Mouse (Mus musculus): ENCODE measurements around the gene Dao.

The Dao gene

GRCm38 (mm10) chr5:113983541-113983940 is 20.0 kb upstream of the Dao start:
- DNase-seq (ENCODE audit: low read depth, low spot score) = no peak

DNA sequence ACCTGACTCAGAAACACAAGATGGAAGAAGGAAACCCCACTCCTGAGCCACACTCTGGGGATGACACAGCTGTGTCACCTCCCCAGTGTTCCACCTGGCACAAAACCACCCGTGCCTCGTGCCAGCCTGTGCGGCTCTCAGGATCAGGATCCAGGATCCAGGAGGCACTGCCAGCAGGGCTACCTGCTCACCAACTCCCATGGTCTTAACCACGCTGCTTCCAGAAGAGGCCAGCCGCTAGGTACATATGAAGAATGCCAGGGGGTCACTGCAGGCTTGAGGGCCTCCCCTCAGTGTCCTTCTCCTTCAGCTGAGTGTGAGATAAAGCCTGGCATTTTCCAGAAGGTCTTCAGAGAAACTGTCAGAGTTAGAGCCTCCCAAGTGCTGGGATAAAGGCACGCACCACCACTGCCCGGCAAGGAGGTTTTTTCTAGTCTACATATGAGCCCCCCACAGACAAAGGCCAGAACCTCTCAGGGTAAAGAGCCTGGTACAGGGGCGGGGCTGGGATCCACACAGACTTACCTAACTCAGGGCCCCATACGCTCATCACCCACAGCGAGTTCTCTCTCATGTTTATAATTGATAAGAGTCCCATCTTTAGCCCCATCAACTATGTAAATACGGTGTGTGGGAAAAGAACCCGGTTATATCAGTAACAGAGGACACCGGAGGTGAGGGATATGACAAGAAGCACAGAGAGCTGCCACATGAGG is 19.3 kb upstream of the Dao start:
- no peak for DNase-seq (ENCODE audit: low read depth, low spot score)

- DNase-seq (ENCODE audit: low read depth, low spot score) = peak; percentile 30
Observed at GRCm38 (mm10) chr5:113985737-113986136, 17.8 kb upstream of the Dao start.

- no peak for DNase-seq (ENCODE audit: low read depth, low spot score)
Observed at GRCm38 (mm10) chr5:113986182-113986961, 17.1 kb upstream of the Dao start.

DNA sequence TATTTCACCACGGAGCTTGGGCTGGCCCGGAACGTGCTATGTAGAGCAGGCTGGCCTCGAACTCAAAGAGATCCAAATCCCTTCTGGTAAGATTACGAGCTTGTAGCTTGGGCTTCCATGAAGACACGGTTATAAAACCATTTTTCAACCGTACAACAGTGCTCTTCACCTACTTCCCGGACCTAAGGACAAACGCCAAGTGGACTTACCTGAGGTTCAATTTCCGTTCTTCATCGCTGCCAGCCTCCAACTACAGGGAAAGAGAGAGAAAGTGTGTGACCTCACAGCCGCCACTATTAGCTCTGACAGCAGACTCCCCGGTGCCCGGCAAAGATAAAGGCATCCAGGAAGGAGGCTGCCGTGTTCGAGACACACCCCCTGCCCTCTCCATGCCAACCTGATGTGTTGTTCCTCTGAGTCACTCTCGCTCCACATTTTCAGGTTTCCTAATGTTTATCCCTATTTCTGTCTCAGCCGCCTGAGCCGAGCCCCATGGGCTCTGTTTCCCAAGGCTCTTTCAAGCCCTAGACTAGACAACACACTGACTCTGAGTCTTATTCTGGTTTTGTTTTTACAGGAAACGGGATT is 14.0 kb upstream of the Dao start:
- no peak for DNase-seq (ENCODE audit: low read depth, low spot score)

DNA sequence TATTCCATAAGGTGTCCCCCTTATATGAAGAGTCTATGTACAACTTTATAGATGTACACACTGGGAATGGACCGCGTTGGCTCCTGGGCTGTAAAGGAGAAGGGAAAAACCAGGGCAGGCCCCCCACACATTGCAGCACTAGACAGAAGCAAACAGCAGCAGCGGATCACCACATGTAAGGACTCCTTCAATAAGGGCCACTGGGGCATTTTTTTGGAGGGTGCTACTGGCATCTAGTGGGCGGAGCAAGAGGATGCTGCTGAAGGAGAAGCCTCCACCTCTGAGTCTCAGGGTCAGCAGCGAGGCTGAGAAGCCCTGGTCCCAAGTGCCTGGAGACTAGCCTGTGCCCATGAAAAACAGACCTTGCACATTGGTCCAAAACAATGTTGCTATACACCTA is 12.9 kb upstream of the Dao start:
- DNase-seq (ENCODE audit: low read depth, low spot score) = no peak

DNA sequence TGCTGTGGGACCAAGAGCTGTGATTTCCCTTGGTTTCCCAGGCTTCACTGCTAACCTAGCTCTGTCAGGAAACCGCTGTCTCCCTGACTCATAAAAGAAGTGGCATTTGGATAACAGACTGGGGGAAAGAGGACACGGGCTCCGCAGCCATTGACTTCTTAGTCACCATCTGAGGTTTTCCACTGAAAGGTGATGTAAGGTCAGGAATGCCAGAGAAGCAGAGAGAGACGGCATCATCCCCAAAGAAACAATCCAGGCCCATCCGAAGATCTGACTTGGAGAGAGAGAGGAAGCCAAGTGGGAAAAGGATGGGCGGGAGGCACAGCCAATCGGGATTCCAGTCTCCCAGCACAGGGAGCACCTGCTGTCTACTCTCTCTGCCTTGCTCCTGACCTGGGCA is 12.4 kb upstream of the Dao start:
- DNase-seq (ENCODE audit: low read depth, low spot score) = no peak

DNA sequence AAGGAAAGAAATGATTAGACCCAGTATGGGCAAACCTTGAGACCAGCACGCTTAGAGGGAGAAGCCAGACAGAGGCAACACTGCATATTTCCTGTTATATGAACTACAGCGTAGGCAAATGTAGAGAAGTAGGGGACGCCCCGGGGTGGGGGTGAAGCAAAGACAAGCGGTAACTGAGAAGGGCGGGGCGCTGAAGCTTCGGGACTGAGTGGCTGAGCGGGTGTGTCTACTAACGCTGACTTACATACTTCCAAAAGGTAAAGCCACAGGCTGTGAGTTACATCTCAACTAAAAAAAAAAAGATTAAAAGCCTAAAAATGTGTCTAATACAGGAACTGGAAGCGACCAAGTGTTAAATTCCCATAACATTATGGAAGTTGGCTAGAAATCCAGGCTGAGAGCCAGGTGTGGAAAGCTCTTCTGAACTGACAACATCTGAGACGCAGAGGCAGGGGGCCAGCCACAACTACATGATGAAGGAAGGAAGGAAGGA is 11.1 kb upstream of the Dao start:
- DNase-seq (ENCODE audit: low read depth, low spot score) = no peak

DNA sequence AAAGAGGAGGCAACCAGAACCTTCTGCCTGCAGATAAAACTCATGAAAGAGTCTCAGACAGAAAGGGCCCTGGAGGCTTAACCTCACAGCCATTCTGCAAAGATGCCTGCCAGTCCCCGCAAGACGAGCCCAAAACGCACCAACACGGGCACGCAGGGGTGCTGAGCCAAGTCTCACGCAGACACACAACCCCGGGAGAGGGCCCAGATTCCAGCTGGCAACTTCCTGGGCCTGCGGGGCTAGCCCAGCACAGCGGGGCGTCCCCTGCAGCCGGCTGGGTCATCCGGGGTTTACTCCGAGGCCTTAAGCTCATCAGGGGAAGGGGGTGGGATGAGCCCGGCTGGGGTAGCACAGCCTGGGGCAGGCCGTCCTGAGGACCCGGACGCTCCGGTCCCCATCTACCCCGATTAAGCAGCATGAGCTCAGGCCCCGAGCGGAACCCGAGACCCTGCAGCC is 10.4 kb upstream of the Dao start:
- peak; percentile 74 for DNase-seq (ENCODE audit: low read depth, low spot score)

DNA sequence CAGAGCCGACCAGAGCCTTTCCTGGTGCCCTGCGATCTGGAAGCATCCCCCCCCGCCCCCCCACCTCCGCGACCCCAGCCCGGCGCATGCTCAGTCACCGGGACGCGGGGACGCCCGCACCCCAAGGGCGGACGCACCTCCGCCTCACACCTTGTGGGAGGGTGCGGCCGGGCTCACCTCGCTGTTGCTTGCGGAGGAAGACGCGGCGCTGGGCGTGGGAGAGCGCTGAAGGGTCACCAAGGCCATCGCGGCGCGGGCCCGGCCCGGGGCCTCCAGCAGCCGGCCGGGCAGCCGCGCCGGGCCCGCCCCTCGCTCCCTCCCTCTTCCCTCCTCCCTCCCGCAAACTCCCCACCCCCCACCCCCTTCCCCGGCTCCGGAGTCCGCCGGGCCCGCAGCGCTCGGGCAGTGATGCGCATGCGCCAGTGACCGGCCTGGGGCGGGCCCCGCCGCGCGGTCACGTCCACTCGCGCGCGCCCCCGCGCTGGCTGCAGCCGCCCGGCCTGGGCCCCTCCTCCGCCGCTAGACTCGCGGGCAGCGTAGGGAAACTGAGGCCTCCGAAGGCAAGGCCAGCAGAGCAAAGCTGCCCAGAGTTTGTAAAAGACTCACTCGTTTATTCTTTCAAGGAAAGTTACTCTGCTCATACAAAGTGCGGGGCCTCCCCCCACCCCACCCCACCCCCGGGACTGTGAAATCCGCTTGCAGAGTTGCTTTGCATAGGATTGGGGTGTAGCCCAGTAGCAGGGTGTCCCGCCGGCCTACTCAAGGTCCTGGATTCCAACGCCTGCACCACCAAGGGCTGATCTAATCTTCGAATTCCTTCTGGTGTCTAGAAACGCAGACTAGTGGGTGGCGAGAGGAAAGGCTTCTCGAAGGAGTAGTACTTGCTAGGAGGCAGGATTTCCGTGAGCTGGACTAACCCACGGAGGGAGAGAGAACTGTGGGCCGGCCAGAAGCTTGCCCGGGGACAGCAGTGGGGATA is 9.7 kb upstream of the Dao start, which contains the start of gene Ssh1:
Ssh1 (minus strand) TSS at position 408 of the 979 bp plus-strand sequence.
- peak; percentile 90 for DNase-seq (ENCODE audit: low read depth, low spot score)

- no peak for DNase-seq (ENCODE audit: low read depth, low spot score)
Observed at GRCm38 (mm10) chr5:113996458-113996857, 7.0 kb upstream of the Dao start.

DNA sequence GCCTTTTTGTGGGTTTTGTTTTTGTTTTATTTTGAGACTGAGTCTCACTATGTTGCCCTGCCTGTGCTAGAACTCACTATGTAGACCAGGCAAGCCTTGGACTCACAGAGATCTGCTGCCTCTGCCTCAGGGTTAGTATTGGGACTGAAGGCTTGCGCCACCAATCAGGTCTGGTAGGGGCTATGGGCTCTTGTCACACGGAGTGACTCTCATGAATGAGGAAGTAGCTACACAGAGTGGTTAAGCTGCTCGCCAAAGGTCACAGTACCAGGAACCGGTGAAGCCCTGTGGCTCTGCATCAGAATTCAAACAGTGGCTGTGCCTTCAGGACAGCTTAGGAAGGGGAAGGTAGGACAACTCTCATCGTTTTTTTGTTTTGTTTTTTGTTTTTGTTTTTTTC is 4.1 kb upstream of the Dao start:
- DNase-seq (ENCODE audit: low read depth, low spot score) = peak; percentile 41

DNA sequence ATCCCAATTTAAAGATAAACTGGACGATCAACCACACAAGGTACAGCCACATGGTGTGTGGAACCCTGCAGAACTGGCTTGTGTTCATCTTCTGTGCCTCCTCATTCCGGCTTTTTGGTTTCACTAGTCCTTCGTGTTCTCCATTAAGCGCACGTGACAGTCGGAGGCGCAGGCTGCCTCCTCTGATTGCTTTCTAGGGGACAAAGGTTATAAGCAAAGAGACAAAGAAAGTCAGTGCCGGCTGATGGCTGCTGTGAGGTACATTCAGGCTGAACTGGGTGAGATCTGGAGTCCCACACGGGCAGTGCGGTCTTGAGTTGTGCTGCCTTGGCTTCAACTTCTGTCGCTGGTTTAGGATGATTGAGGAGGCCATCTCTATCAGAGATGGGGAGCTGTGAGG is 1.1 kb downstream of the Dao start:
- DNase-seq (ENCODE audit: low read depth, low spot score) = no peak

DNA sequence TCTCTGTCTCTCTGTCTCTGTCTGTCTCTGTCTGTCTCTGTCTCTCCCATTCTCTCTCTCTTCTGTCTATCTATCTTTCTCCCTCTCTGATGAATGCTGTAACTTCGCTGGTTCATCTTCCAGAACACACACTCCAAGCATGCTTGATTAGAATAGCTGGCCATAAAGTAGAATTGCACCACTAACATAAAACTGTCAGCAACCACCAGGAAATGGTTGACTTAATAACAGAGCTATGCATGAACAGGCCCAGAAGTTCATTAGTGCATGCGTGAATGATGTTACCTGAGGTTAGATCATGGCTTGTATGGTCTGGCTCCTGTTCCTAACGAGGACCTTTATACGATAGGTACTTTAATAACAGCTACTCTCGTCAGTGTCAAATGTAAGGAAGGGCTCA is 1.6 kb downstream of the Dao start:
- no peak for DNase-seq (ENCODE audit: low read depth, low spot score)

- no peak for DNase-seq (ENCODE audit: low read depth, low spot score)
Observed at GRCm38 (mm10) chr5:114006974-114007373, 3.5 kb downstream of the Dao start.

- DNase-seq (ENCODE audit: low read depth, low spot score) = no peak
Observed at GRCm38 (mm10) chr5:114007753-114008453, 4.4 kb downstream of the Dao start.

- no peak for DNase-seq (ENCODE audit: low read depth, low spot score)
Observed at GRCm38 (mm10) chr5:114009049-114009448, 5.5 kb downstream of the Dao start.

GRCm38 (mm10) chr5:114015121-114015520 is 11.6 kb downstream of the Dao start:
- peak; percentile 48 for DNase-seq (ENCODE audit: low read depth, low spot score)

- no peak for DNase-seq (ENCODE audit: low read depth, low spot score)
Observed at GRCm38 (mm10) chr5:114024390-114024789, 20.9 kb downstream of the Dao start.

GRCm38 (mm10) chr5:114024885-114025284 is 21.4 kb downstream of the Dao start:
- DNase-seq (ENCODE audit: low read depth, low spot score) = peak; percentile 28

Data from ZHBTc4 (cell line).